Mouse (Mus musculus): ENCODE results near the gene Notch4. TPM values are rescaled to one million over a fixed set of nuclear protein-coding genes. Genes with fewer than 3 reads are reported as not detected.

Notch4 gene
- polyA plus RNA-seq, 1 experiment: 4.3 TPM

- Histone ChIP-seq H3K4me1 (ENCODE audit: control insufficient read depth, insufficient read depth, low read length) (peaks cover 18% of the 10 kb centered on the region; the same call in 1 of the 2 replicates), H3K27ac (ENCODE audit: insufficient read depth, low read length) (peak overlapping the region; percentile 81), H3K4me3 (replicated peaks; ENCODE audit: insufficient read depth, low read depth, low read length) (peak overlapping the region; percentile 71), H3K27me3 (ENCODE audit: control insufficient read depth, insufficient read depth, low read length) (no peaks in the 10 kb centered on the region)
- peak in 1 of 2 experiments; percentile 33 for DNase-seq
- 15% methylated on average over 32 of the region's 32 CpGs for WGBS
- no peak for TF ChIP-seq CTCF (IDR thresholded peaks at IDR 0.05; ENCODE audit: borderline replicate concordance, insufficient read depth, low read depth, low read length)
- no peak for TF ChIP-seq POLR2A (IDR thresholded peaks at IDR 0.05; ENCODE audit: borderline replicate concordance, insufficient read depth, low read length)
Observed at GRCm38 (mm10) chr17:34585877-34586771, 22.1 kb downstream of the Notch4 start.

GRCm38 (mm10) chr17:34586796-34587422, 22.8 kb downstream of the Notch4 start:
- peak overlapping the region; percentile 71 for H3K4me3 ChIP-seq (replicated peaks; ENCODE audit: insufficient read depth, low read depth, low read length)
- TF ChIP-seq CTCF (IDR thresholded peaks at IDR 0.05; ENCODE audit: borderline replicate concordance, insufficient read depth, low read depth, low read length) (no peak), POLR2A (IDR thresholded peaks at IDR 0.05; ENCODE audit: borderline replicate concordance, insufficient read depth, low read length) (no peak)
- peaks cover 23% of the 10 kb centered on the region; the same call in 1 of the 2 replicates for H3K4me1 ChIP-seq (ENCODE audit: control insufficient read depth, insufficient read depth, low read length)
- DNase-seq: peak; percentile 89 to 91
- H3K27ac ChIP-seq (ENCODE audit: insufficient read depth, low read length): peak overlapping the region; percentile 81
- H3K27me3 ChIP-seq (ENCODE audit: control insufficient read depth, insufficient read depth, low read length): no peaks in the 10 kb centered on the region
- WGBS: under 1% methylated on average over 38 of the region's 38 CpGs

GRCm38 (mm10) chr17:34587423-34587811, 23.3 kb downstream of the Notch4 start:
- Histone ChIP-seq H3K27ac (ENCODE audit: insufficient read depth, low read length) (peak overlapping the region; percentile 93), H3K27me3 (ENCODE audit: control insufficient read depth, insufficient read depth, low read length) (no peaks in the 10 kb centered on the region), H3K4me1 (ENCODE audit: control insufficient read depth, insufficient read depth, low read length) (peaks cover 23% of the 10 kb centered on the region; the same call in 1 of the 2 replicates), H3K4me3 (replicated peaks; ENCODE audit: insufficient read depth, low read depth, low read length) (peak overlapping the region; percentile 78)
- under 1% methylated on average over 50 of the region's 50 CpGs for WGBS
- peak; percentile 98 for DNase-seq
- TF ChIP-seq POLR2A (IDR thresholded peaks at IDR 0.05; ENCODE audit: borderline replicate concordance, insufficient read depth, low read length): peak; percentile 97
- TF ChIP-seq CTCF (IDR thresholded peaks at IDR 0.05; ENCODE audit: borderline replicate concordance, insufficient read depth, low read depth, low read length): no peak

GRCm38 (mm10) chr17:34587814-34588213, 23.7 kb downstream of the Notch4 start:
- H3K4me1 ChIP-seq (ENCODE audit: control insufficient read depth, insufficient read depth, low read length): peaks cover 23% of the 10 kb centered on the region; the same call in 1 of the 2 replicates

GRCm38 (mm10) chr17:34588767-34589166, 24.7 kb downstream of the Notch4 start:
- 93% methylated on average over 3 of the region's 3 CpGs for WGBS
- H3K27ac ChIP-seq (ENCODE audit: insufficient read depth, low read length): no peak overlapping the region
- H3K27me3 ChIP-seq (ENCODE audit: control insufficient read depth, insufficient read depth, low read length): no peaks in the 10 kb centered on the region
- no peak overlapping the region for H3K4me3 ChIP-seq (replicated peaks; ENCODE audit: insufficient read depth, low read depth, low read length)
- H3K4me1 ChIP-seq (ENCODE audit: control insufficient read depth, insufficient read depth, low read length): peaks cover 23% of the 10 kb centered on the region
- TF ChIP-seq POLR2A (IDR thresholded peaks at IDR 0.05; ENCODE audit: borderline replicate concordance, insufficient read depth, low read length) (no peak), CTCF (IDR thresholded peaks at IDR 0.05; ENCODE audit: borderline replicate concordance, insufficient read depth, low read depth, low read length) (no peak)
- DNase-seq: peak in 1 of 2 experiments; percentile 18

More at GRCm38 (mm10) chr17:34587814-34588213, 23.7 kb downstream of the Notch4 start:
- Histone ChIP-seq H3K4me3 (replicated peaks; ENCODE audit: insufficient read depth, low read depth, low read length) (peak overlapping the region; percentile 78), H3K27me3 (ENCODE audit: control insufficient read depth, insufficient read depth, low read length) (no peaks in the 10 kb centered on the region), H3K27ac (ENCODE audit: insufficient read depth, low read length) (peak overlapping the region; percentile 93)
- no peak for DNase-seq
- WGBS: 1% methylated on average over 19 of the region's 19 CpGs
- TF ChIP-seq POLR2A (IDR thresholded peaks at IDR 0.05; ENCODE audit: borderline replicate concordance, insufficient read depth, low read length) (no peak), CTCF (IDR thresholded peaks at IDR 0.05; ENCODE audit: borderline replicate concordance, insufficient read depth, low read depth, low read length) (no peak)

GRCm38 (mm10) chr17:34589206-34589605, 25.1 kb downstream of the Notch4 start:
- 59% methylated on average over 7 of the region's 7 CpGs for WGBS
- TF ChIP-seq CTCF (IDR thresholded peaks at IDR 0.05; ENCODE audit: borderline replicate concordance, insufficient read depth, low read depth, low read length) (no peak), POLR2A (IDR thresholded peaks at IDR 0.05; ENCODE audit: borderline replicate concordance, insufficient read depth, low read length) (no peak)
- no peak for DNase-seq
- H3K4me1 ChIP-seq (ENCODE audit: control insufficient read depth, insufficient read depth, low read length): peaks cover 23% of the 10 kb centered on the region
- H3K4me3 ChIP-seq (replicated peaks; ENCODE audit: insufficient read depth, low read depth, low read length): no peak overlapping the region
- no peaks in the 10 kb centered on the region for H3K27me3 ChIP-seq (ENCODE audit: control insufficient read depth, insufficient read depth, low read length)
- no peak overlapping the region for H3K27ac ChIP-seq (ENCODE audit: insufficient read depth, low read length)

- TF ChIP-seq CTCF (IDR thresholded peaks at IDR 0.05; ENCODE audit: borderline replicate concordance, insufficient read depth, low read depth, low read length) (no peak), POLR2A (IDR thresholded peaks at IDR 0.05; ENCODE audit: borderline replicate concordance, insufficient read depth, low read length) (no peak)
- 42% methylated on average over 7 of the region's 7 CpGs for WGBS
- DNase-seq: peak in 1 of 2 experiments; percentile 21
- H3K4me1 ChIP-seq (ENCODE audit: control insufficient read depth, insufficient read depth, low read length): peaks cover 23% of the 10 kb centered on the region
- H3K27me3 ChIP-seq (ENCODE audit: control insufficient read depth, insufficient read depth, low read length): no peaks in the 10 kb centered on the region
- H3K27ac ChIP-seq (ENCODE audit: insufficient read depth, low read length): no peak within 1 kb of the TSS
- H3K4me3 ChIP-seq (replicated peaks; ENCODE audit: insufficient read depth, low read depth, low read length): no peak within 1 kb of the TSS
Observed at GRCm38 (mm10) chr17:34589681-34590101, 25.6 kb downstream of the Notch4 start, which contains the start of gene Gpsm3. Gene Gpsm3, plus strand, starts transcription at chr17:34589806.

Measured in cerebellum, adult 2 months (tissue).